Mouse (Mus musculus): ENCODE results near the gene Tdrkh. TPM values are rescaled to one million over a fixed set of nuclear protein-coding genes. Genes with fewer than 3 reads are reported as not detected.
A peak's percentile ranks its signal among the peaks of the same experiment; 100 is the strongest.

The Tdrkh gene
- 10 to 100 TPM; 38.8 to 38.9 TPM for total RNA-seq (2021)
- long read RNA-seq, experiment 1, full-length matches to known transcripts: 17 of 25 reads
- long read RNA-seq, experiment 1, partial matches to known transcripts: 2 of 25 reads
- long read RNA-seq, experiment 1, other reads (novel, unspliced or antisense): 6 of 25 reads
- long read RNA-seq, experiment 2, full-length matches to known transcripts: 11 of 18 reads
- long read RNA-seq, experiment 2, partial matches to known transcripts: 4 of 18 reads
- long read RNA-seq, experiment 2, other reads (novel, unspliced or antisense): 3 of 18 reads

- H3K4me3 ChIP-seq: peak within 1 kb of the TSS; percentile 88
- intact Hi-C loops (cut with DNase I): loop anchor here (2.0 kb wide), 1 partner anchor 46 kb away; no protein-coding TSS in a partner anchor
- peak; percentile 97 to 98 for DNase-seq (ENCODE audit: extremely low spot score in 1 of 2, low spot score in 2 of 2)
- peak within 1 kb of the TSS; percentile 87 for H3K27ac ChIP-seq
- peak; percentile 34 for TF ChIP-seq CTCF (IDR thresholded peaks at IDR 0.05)
Measured at GRCm38 (mm10) chr3:94413031-94413679, at the start of gene Tdrkh. TSS of gene Tdrkh (plus strand) at chr3:94413273.

DNA sequence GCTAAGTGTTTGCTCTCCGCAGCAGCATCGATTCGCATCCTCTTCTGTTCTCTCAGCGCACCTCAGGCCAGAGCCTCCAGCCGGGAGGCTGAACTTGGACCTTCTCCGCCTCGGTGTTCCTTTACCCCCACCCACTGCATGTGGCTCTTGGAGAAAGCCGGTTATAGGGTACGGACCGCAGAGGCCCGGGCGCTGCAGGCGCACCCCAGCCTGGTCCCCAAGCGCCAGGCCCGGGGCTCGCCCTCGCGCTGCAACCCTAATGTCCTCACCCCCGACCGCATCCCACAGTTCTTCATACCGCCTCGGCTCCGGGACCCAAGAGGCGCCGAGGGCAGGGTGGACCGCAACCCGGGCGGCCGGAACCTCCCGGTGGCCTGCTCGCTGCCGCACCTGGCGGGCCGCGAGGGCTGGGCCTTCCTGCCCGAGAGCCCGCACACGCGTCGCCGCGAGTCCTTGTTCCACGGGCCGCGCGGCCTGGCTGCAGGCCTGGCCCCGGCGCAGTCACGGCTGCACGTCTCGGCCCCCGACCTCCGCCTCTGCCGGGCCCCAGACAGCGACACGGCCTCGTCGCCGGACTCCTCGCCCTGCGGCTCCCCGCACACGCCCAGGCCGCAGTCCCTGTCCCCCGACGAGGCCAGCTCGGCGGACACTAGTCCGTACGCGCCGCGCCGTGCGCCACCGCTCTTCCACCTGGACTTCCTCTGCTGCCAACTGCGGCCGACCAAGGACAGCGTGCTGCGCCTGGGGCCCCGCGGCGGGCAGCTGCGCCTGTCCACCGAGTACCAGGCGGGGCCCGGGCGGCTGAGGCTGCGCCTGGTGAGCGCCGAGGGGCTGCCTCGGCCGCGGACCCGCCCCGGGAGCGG lies 49.6 kb upstream of the Tdrkh start:
- TF ChIP-seq CTCF (IDR thresholded peaks at IDR 0.05): no peak
- H3K4me3 ChIP-seq: peak overlapping the region; percentile 52
- intact Hi-C loops (cut with DNase I): loop anchor here (10.0 kb wide), 1 partner anchor 541 kb away; no protein-coding TSS in a partner anchor
- H3K27ac ChIP-seq: no peak overlapping the region
- DNase-seq (ENCODE audit: extremely low spot score in 1 of 2, low spot score in 2 of 2): peak in 1 of 2 experiments; percentile 41

GRCm38 (mm10) chr3:94364154-94364526 lies 48.9 kb upstream of the Tdrkh start:
- intact Hi-C loops (cut with DNase I): loop anchor here (10.0 kb wide), 1 partner anchor 541 kb away; no protein-coding TSS in a partner anchor
- DNase-seq (ENCODE audit: extremely low spot score in 1 of 2, low spot score in 2 of 2): peak in 1 of 2 experiments; percentile 45
- H3K27ac ChIP-seq: no peak overlapping the region
- TF ChIP-seq CTCF (IDR thresholded peaks at IDR 0.05): no peak
- peak overlapping the region; percentile 52 for H3K4me3 ChIP-seq

GRCm38 (mm10) chr3:94366761-94367160 lies 46.3 kb upstream of the Tdrkh start:
- Histone ChIP-seq H3K27ac (no peak overlapping the region), H3K4me3 (no peak overlapping the region)
- TF ChIP-seq CTCF (IDR thresholded peaks at IDR 0.05): peak; percentile 67
- DNase-seq (ENCODE audit: extremely low spot score in 1 of 2, low spot score in 2 of 2): peak; percentile 76 to 82
- intact Hi-C loops (cut with DNase I): loop anchor here (2.0 to 10.0 kb wide), 6 partner anchors 46 to 538 kb away; partner anchors contain the start of genes Mrpl9, Oaz3 and Tdrkh

DNA sequence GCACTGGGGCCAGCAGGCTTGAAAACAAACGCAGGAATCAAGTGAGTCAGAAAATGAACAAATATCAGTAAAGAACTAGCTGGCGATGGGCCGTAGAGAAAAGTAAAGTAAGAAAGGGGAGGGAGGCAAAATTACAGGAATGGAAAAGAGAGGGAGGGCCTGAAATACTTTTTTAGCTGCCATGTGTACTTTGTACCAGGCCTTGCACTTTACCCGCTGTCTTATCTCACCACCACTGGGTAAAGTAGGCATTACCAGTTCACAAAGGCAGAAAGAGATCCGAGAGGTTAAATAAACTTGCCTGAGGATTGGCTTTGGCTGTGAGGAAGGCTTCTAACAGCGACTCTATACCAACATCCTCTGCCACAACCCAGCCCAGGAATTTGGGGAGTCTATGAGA lies 45.6 kb upstream of the Tdrkh start:
- Histone ChIP-seq H3K4me3 (no peak overlapping the region), H3K27ac (no peak overlapping the region)
- DNase-seq (ENCODE audit: extremely low spot score in 1 of 2, low spot score in 2 of 2): no peak
- intact Hi-C loops (cut with DNase I): loop anchor here (2.0 to 10.0 kb wide), 6 partner anchors 45 to 537 kb away; partner anchors contain the start of genes Mrpl9, Oaz3 and Tdrkh
- TF ChIP-seq CTCF (IDR thresholded peaks at IDR 0.05): no peak

DNA sequence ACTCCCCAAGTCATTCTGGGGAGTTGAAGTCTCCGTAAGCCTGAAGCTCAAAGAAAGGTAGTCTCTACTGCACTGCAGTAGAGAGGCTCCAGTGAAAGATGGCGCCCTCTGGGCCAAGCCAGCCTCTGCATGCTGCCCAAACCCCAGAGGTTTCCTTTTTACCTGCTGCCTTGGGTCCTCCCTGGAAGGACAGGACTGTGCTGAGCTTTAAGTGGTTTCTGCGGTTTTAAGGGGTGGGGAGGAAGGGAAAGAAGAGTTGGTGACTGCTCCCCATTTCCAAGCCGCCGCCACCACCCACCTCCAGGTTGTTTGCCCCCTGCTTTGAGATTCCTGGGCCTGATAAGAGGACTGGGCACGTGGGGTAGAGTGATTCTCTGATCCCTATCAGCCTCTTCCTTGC lies 44.4 kb upstream of the Tdrkh start:
- no peak overlapping the region for H3K27ac ChIP-seq
- H3K4me3 ChIP-seq: no peak overlapping the region
- no peak for DNase-seq (ENCODE audit: extremely low spot score in 1 of 2, low spot score in 2 of 2)
- intact Hi-C loops (cut with DNase I): loop anchor here (5.0 to 10.0 kb wide), 4 partner anchors 74 to 536 kb away; partner anchors contain the start of genes Mrpl9 and Oaz3
- TF ChIP-seq CTCF (IDR thresholded peaks at IDR 0.05): no peak

GRCm38 (mm10) chr3:94369709-94370108 lies 43.4 kb upstream of the Tdrkh start:
- Histone ChIP-seq H3K4me3 (no peak overlapping the region), H3K27ac (no peak overlapping the region)
- DNase-seq (ENCODE audit: extremely low spot score in 1 of 2, low spot score in 2 of 2): no peak
- TF ChIP-seq CTCF (IDR thresholded peaks at IDR 0.05): no peak
- intact Hi-C loops (cut with DNase I): loop anchor here (5.0 to 10.0 kb wide), 4 partner anchors 73 to 535 kb away; partner anchors contain the start of genes Mrpl9 and Oaz3

GRCm38 (mm10) chr3:94371637-94372036 lies 41.4 kb upstream of the Tdrkh start:
- no peak overlapping the region for H3K27ac ChIP-seq
- peak overlapping the region; percentile 17; the same call in 1 of the 2 replicates for H3K4me3 ChIP-seq
- TF ChIP-seq CTCF (IDR thresholded peaks at IDR 0.05): no peak
- peak; percentile 24 to 36 for DNase-seq (ENCODE audit: extremely low spot score in 1 of 2, low spot score in 2 of 2)
- intact Hi-C loops (cut with DNase I): no loop called here

GRCm38 (mm10) chr3:94372038-94372437 lies 41.0 kb upstream of the Tdrkh start:
- H3K27ac ChIP-seq: no peak overlapping the region
- no peak for TF ChIP-seq CTCF (IDR thresholded peaks at IDR 0.05)
- no peak for DNase-seq (ENCODE audit: extremely low spot score in 1 of 2, low spot score in 2 of 2)
- intact Hi-C loops (cut with DNase I): no loop called here
- no peak overlapping the region for H3K4me3 ChIP-seq

- Histone ChIP-seq H3K4me3 (peak within 1 kb of the TSS; percentile 17; the same call in 1 of the 2 replicates), H3K27ac (no peak within 1 kb of the TSS)
- no peak for TF ChIP-seq CTCF (IDR thresholded peaks at IDR 0.05)
- intact Hi-C loops (cut with DNase I): no loop called here
- DNase-seq (ENCODE audit: extremely low spot score in 1 of 2, low spot score in 2 of 2): no peak
Measured at GRCm38 (mm10) chr3:94372641-94373040, 40.4 kb upstream of the Tdrkh start, which contains the start of gene Rorc. TSS of gene Rorc (plus strand) at chr3:94372794.

DNA sequence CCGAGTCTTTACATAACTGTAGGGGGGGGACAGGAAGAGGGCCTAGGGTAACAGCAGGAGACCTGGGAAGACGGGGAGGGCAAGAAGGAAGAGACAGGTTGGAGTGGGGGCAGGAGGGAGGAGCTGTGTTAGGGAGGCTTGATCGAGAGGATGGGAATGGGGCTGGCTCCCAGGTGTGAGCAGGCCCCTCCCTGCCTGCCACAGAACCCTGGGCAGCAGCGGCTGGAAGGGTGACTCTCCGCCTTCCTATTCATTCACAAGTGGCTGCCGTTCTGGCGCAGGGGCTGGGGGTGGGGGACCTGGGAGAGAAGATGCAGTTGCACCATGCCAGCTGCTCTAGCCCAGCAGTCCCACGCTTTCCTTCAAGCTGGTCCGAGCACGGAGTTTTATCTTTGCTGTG lies 40.0 kb upstream of the Tdrkh start:
- DNase-seq (ENCODE audit: extremely low spot score in 1 of 2, low spot score in 2 of 2): no peak
- intact Hi-C loops (cut with DNase I): no loop called here
- H3K27ac ChIP-seq: no peak overlapping the region
- TF ChIP-seq CTCF (IDR thresholded peaks at IDR 0.05): no peak
- H3K4me3 ChIP-seq: no peak overlapping the region

Measured in left cerebral cortex, adult 2 months (tissue).